Mouse (Mus musculus): ENCODE measurements at regions not wholly inside any gene's neighbourhood (a gene's known extent, or its start where the extent isn't known, plus 50 kb on each side); places are given as distances from the start of the nearest gene placed in this dataset.

DNA sequence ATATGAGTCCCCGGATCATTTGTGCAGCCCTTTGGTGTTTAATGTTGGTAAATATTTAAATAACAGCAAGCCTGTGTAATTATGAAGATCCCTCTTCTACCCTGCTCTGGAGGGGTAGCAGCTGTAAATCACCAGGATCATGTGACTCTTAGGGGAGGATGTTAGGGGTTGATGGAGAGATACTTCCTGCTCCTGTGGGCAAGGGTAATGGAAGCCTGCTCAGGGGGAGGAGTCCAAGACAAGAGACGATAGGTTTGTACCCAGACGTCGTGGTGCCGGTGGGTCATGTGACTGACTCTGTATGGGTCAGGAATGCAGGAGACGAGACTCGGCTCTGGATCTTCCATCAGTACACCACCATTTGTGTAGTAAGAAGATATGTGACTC is 166.7 kb downstream of the Cdh26 start:
- peak in 1 of 2 experiments; percentile 17 for DNase-seq

DNA sequence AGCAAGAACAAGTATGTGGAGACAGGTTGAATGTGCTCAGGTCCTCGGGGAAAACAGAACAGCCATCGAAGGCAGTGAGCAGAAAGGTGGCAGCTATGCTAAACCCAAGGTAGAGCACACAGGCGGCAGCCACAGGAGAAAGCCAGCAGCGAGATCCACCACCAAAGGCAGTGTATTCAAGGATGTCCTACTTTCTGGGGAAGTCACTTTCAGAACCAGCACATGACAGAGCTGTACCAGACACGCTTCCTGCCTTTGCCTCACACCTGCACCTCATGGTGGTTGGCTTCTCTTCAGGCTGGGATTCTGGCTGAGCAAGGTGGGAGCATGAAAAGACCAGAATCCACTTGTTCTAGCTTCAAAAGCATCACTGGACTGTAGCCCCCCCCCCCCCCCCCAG is 168.0 kb downstream of the Cdh26 start:
- DNase-seq = peak; percentile 41 to 65

DNA sequence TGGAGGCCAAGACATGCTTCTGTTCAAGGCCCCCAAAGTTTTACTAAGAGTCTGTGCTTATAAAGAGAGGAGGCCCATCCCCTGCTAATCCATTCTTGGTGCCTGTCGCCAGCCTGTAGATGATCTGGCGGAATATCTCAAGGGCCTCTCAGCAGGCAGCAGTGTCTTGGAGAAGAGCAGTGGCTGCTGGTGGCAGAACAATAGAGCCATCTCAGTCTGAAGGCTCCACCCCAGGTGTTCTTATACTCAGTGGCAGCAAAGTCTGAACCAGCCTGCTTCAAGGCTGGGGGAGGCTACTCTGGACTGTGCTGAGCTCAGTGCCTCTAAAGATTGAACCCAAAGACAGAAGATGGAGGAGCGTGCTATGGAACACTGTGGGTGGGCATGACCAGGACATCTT is 168.5 kb downstream of the Cdh26 start:
- peak; percentile 26 to 37 for DNase-seq

DNA sequence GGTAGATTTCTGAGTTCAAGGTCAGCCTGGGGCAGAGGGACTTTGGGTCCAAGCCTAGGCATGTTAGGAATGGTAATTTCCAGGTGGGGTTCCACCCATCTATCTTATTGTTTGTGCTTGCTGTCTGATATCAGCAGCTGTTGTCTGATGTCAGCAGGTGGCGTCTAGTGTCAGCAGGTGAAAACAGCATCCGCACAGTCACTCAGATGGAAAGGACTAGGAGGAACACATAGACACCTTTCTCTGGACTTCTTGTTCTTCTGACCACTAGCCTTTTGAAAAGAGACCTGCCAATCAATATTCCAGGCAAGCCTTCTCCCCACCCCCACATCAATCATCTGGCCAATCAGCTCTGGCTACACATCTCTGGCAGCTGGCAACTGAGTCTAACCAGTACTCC is 173.1 kb downstream of the Cdh26 start:
- no peak for DNase-seq

GRCm38 (mm10) chr2:178606733-178607132 is 176.4 kb downstream of the Cdh26 start:
- no peak for DNase-seq

DNA sequence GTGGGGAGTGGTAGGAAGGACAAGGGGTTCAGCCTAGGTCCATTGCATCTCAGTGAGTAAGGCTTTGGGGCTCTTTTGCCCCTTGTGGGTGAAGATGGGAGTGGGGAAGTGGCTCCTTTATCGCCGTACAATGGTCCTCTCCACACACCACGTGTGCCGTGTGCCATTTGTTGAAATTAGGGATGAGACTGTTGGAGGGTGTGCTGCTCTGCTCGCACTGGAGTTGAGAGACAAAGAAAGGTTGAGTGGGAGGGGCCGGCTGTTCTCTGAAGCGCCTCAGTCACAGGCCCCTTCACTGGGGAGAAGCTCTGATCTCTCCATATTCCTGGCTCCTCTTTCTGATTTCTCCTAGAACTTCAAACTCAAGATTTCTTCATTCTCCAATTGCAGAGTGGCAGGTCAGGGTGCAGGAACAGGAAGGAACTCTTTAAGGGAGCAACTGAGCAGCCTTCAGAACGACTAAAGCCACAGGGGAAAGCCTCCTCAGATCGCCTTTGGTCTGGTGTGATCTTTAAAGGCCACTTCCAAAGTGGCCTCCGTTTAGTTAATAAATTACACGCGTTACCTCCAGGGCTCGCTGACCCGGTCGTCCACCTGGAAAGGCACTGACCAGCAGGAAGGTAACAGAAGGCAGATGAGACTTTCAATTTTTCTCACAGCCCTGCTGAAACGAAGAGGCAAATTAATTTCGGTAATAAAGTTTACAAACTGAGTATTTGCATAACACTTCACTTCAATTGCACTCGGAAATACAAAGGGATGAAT is 180.1 kb downstream of the Cdh26 start:
- DNase-seq = no peak

- no peak for DNase-seq
Observed at GRCm38 (mm10) chr2:178614761-178615160, 184.4 kb downstream of the Cdh26 start.

- DNase-seq = no peak
Observed at GRCm38 (mm10) chr2:178622801-178623200, 192.5 kb downstream of the Cdh26 start.

- no peak for DNase-seq
Observed at GRCm38 (mm10) chr2:178624475-178624874, 194.1 kb downstream of the Cdh26 start.

DNA sequence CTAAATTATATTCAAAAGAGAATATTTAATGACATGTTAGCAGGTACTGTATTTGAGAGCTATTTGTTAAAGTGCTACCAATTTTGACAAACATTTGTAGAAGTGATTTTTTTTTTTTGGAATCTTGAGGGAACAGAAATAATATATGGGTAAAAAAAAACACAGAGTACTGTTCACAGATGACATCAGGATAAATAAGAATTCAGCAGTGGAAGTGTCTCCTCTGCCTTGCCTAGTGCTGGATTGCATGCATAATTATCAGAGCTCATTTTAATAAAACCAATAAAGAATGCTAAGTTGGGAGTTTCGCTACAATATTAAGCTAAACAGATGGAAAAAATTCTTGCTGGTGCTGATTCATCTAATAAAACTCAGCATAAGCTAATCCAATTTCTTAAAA is 194.6 kb downstream of the Cdh26 start:
- DNase-seq = no peak

DNA sequence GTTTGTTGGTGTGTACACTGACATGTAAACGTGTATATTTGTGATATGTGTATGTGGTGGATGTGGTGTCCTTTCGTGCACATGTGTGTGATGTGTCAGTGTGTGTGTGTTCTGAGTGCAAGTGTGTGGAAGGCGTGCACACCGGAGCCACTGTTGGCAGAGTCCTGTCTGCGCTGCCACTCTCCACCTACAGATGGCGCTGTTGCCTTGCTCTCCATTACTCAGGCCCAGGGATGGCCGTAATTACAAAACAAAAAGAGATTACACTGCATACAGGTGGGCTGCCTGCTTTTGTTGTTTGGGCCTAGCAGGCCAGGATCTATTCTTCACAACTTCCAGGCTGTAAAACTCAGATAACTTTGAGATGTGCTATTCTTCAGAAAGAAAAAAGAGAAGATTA is 199.4 kb downstream of the Cdh26 start:
- peak; percentile 39 to 51 for DNase-seq

- DNase-seq = no peak
Observed at GRCm38 (mm10) chr2:178630511-178630910, 200.2 kb downstream of the Cdh26 start.

DNA sequence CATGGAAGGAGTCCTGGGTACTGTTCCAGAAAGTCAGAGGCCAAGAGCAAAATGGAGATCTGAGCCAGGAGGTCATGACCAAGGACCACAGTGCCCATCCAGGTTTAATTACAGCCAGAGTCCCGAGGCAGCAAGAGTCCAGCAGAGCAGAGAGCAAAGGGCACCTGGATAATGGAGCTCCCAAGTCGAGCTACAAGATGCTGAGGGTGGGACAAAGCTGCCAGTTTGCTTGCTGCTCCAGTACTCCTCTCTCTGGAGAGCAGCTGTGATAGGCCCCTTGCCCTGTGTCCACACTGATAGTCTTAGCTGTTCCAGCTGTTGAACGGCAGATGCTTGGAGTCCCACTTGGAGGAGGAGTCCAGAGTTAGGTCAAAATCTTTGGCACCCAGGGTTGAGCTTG is 201.0 kb downstream of the Cdh26 start:
- DNase-seq = no peak

DNA sequence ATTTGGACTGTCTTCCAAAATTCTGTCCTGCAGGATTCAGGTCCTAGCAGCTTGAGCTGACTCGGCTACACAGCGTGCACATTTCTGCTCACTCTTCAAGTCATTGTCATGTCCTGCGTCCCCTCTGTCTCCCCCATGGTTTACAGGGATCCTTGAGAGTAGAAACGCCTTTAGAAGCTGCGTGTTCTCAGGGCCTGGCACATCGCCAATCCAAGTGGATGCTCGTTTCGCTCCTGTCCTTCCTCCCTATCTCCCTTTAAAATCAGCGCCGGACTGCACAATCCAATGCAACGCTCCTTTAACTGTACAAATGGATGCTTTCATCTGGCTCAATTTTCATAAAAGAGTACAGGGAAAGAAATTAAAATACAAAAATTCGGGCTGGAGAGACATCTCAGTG is 201.6 kb downstream of the Cdh26 start:
- no peak for DNase-seq

DNA sequence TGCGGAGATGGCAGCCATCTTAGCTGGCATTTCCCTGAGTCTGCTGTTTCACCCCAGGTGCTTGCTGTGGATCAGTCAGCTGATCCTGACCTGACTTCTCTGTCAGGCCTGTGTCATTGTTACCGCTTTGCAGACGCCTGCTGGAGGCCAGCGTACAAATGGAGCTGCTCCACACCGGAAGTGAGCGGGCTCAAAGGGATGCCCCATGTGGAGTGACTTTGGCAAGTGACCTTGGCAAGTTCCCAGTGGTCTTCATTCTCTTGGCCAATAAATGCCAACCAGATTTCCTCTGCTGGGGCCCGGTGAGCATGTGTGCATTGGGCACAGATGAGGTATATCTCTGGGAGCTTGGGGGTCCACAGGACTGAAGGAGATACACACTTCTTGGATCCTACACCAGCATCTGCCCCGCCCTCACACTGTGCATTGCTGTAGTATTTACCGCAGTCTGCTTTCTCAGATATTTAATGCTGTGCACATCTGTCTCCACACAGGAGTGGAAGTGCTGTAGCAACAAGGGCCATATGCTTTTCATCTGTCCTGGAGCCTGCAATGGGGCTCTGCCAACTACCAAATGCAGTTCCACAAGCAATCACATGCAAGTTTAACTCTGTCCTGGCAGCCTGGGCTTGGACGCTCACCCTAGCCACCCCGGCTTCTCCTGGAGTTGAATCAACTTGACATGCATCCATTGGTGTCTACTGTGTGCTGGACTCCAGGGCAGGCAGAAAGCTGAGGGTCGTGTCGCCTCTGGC is 202.7 kb downstream of the Cdh26 start:
- DNase-seq = no peak

- no peak for DNase-seq
Observed at GRCm38 (mm10) chr2:178634116-178634515, 203.8 kb downstream of the Cdh26 start.

GRCm38 (mm10) chr2:178635685-178636084 is 205.4 kb downstream of the Cdh26 start:
- DNase-seq = no peak

GRCm38 (mm10) chr2:178636901-178637300 is 206.6 kb downstream of the Cdh26 start:
- no peak for DNase-seq

GRCm38 (mm10) chr2:178642137-178643052 is 212.1 kb downstream of the Cdh26 start:
- no peak for DNase-seq

- no peak for DNase-seq
Observed at GRCm38 (mm10) chr2:178643053-178643402, 212.7 kb downstream of the Cdh26 start.

- DNase-seq = no peak
Observed at GRCm38 (mm10) chr2:178643841-178644240, 213.5 kb downstream of the Cdh26 start.

GRCm38 (mm10) chr2:178660071-178660470 is 229.7 kb downstream of the Cdh26 start:
- no peak for DNase-seq

- no peak for DNase-seq
Observed at GRCm38 (mm10) chr2:178662396-178662795, 232.1 kb downstream of the Cdh26 start.
